Mouse (Mus musculus) splenic B cell, adult 2 months (primary cell): ENCODE measurements around the gene Tceanc2.

ENCODE experiments used
- DNase-seq: peaks from one replicate; pipeline ENCODE4 v3.0.0-alpha.2; 2011; ENCODE audit warnings: low read depth, low spot score
- H3K27me3 ChIP-seq: 2 replicates; pipeline ENCODE4 v1.6.1; 2012; ENCODE audit warnings: mild to moderate bottlenecking, low read length, moderate library complexity, mixed read lengths; ENCODE audit not compliant: control insufficient read depth, poor library complexity, insufficient read depth, severe bottlenecking
- H3K36me3 ChIP-seq: 2 replicates; pipeline ENCODE4 v1.6.1; 2012; ENCODE audit warnings: mild to moderate bottlenecking, low read length, moderate library complexity, mixed read lengths; ENCODE audit not compliant: control insufficient read depth, poor library complexity, insufficient read depth, severe bottlenecking

Tceanc2 gene

DNA sequence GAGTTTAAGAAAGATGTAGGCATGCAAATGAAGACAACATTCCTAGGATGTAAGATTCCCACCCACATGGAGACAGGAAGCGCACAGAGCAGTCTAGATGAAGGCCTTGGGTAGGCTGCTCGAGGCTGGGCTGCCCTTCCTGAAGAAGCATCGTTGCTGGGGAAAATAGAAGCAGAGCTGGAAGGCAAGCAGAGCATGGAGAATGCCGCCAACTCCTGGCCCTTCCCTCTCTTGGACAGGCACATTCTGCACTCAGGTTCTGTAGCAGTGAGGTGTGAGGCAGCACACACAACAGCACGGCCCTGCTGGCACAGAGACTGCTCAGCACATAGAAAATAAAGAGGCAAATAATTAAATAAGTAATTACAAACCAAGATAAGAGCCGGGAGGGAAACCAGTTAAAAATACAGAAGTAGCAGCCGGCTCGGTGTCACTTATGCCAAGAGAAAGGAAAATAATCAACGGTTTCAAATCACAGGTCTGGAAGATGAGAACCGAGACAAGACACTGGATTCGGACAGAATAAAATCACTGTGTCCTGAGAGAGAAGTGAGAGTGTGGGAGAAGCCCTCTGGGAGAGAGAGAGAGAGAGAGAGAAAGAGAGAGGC is 19.6 kb downstream of the Tceanc2 start:
- H3K36me3 ChIP-seq, result no peaks in the 10 kb centered on the region; the same call in 1 of the 2 replicates
- no peak for DNase-seq
- no peaks in the 10 kb centered on the region for H3K27me3 ChIP-seq

DNA sequence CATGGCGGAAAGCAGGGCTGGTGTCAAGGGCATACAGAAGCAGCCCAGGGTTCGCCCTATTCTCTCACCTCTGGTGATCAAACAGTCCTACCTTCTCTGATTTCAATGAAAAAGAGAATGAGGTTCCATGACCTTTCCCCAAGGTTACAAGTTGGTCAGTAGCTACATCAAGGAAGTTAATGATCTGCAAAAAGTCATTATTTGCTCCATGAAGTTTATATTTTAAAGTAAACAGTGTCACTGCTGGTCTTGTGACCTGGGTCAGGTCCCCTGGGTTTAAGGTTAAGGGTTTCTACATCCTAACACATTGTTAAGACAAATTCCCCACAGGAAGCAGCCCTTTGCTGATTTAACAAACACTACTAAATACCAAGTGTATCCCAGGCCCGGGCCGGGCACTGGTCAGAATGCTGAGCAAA is 21.9 kb downstream of the Tceanc2 start:
- Histone ChIP-seq H3K36me3 (no peaks in the 10 kb centered on the region; the same call in none of the 2 replicates), H3K27me3 (no peaks in the 10 kb centered on the region)
- no peak for DNase-seq

DNA sequence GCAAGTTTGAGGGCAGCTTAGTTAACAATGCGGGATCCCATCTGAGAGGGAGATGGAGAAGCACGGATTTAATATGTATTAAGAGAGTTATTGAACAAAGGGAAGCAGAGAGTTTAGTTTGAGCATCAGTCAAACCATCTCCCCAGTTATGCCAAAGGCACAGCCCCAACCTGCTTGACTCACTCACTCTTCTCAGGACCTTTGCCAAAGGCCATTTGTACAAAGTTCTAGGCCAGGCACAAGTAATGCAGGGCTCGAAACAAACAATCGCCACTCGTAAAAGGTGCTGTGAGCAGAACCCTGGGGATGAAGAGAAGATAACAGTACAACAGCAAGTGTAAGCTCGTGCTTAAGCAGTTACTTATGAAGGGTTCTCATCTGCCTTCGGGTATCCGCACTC is 26.3 kb downstream of the Tceanc2 start:
- Histone ChIP-seq H3K36me3 (peaks cover 5% of the 10 kb centered on the region), H3K27me3 (no peaks in the 10 kb centered on the region)
- no peak for DNase-seq

DNA sequence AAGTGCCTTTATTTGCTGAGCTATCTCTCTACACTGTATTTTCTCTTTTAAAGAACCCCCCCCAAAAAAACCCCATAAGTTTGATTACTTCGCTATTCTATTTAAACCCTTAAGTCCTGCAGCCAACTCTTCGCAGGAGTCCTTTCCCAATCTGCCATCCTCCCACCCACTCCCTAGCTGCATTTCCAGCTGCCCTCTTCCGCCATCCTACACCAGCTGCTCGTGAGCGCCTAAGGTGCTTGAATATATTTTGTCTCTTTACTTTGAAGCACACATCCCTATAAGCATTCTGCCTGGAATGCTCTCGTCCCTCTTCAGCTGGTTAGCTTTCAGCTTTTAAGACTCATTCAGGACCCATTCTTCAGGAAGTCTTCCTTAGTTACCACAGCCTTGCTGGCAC is 27.9 kb downstream of the Tceanc2 start:
- peaks cover 6% of the 10 kb centered on the region for H3K36me3 ChIP-seq
- no peaks in the 10 kb centered on the region for H3K27me3 ChIP-seq
- DNase-seq, result no peak

DNA sequence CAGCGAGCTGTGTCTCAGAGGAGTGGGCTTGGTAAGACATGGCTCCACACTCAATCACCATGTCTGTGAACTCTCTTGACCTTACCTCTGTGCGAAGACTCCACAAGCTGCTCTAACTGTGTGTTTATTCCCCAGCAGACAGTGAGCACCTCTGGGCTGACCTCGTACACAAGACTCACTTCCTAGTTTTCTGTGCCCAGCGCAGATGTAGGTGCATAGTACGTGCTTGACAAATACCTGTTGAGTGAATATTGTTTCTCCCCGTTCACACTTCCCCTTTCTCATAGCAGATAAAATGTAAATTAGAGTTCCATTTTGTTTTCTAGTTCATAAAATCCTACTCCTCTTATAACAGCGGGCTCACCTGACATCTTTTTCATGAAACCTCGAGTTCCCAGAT is 35.4 kb downstream of the Tceanc2 start:
- peaks cover 18% of the 10 kb centered on the region for H3K36me3 ChIP-seq
- peak; percentile 10 for DNase-seq

DNA sequence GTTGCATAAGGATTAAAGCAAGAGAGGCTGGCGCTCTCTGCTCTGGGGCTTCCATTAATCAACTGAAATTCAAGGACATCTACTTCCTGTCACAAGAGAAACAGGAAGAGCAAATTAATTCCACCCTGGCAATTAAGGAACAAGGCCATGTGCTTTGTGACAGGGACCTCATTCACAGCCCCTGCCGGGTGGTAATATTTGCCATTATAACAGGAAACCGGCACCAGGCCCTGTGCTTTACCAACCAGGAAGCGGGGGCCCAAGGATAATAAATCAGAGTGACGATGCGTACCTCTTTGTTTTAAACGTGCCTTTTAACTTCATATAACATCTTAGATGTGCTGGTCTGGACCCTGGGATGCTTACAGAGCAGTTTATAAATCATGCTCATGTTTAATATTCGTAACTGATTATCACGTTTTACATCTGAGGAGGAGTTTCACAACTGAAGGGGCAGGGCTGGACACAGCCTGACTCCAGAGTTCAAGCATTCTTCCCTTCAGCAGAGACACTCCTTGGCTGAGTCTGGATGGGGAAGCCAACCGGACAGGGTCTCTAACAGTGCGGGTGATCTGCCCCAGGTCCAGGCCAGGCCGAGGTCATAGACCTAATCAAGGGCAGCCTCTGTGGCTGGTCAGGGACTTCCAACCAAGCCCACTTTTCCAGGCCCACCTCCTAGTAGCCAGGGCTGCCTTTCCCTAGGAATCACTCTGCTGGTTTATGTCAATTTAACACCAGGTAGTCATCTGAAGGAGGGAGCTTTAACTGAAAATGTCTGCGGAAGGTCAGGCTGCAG is 38.9 kb downstream of the Tceanc2 start:
- no peaks in the 10 kb centered on the region for H3K27me3 ChIP-seq

More for the DNA sequence above, 35.4 kb downstream of the Tceanc2 start:
- H3K27me3 ChIP-seq, result no peaks in the 10 kb centered on the region

DNA sequence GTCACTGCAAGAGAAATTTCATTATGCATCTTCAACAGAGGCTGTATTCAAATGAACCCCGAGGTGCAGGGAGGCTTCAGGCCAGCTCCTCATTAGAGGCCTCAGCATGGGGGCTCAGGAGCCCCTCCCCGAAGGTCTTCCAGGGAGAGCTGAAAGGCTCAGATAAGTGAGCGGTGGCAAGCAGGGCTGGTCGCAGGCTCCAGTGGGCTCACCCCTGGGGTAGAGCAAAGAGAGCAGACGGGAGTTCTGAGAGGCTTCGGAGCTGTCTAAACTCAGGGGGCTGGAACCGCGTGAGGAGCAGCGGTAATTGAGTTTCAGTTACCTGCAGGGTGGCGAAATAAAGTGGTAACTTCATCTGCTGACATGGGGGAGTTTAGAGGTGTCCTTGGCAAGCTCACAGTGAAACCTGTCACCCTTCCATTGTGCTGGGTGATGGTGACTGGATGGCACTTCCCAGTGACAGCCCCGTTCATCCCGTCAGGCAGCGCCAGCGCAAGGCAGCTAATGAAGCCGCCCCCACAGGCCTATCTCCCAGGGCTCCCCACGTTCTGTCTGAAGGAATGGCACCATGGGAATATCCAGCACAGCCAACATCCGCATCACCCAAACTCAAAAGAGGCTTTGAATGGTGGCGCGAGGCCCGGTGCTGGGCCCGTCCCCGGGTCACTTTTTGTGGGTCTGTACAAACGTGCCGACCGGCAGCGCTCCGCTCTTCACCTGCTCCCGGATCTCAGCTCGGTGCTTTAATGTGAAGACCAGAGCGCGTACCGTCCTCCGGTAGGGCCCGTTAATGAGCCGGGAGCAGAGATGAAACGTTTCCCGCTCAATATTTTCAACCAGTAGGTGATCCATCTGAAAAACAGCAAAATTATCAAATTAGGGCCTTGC is 39.7 kb downstream of the Tceanc2 start:
- no peak for DNase-seq
- Histone ChIP-seq H3K36me3 (peaks cover 10% of the 10 kb centered on the region), H3K27me3 (no peaks in the 10 kb centered on the region)

More for the DNA sequence above, 38.9 kb downstream of the Tceanc2 start:
- peaks cover 16% of the 10 kb centered on the region for H3K36me3 ChIP-seq
- DNase-seq, result no peak

DNA sequence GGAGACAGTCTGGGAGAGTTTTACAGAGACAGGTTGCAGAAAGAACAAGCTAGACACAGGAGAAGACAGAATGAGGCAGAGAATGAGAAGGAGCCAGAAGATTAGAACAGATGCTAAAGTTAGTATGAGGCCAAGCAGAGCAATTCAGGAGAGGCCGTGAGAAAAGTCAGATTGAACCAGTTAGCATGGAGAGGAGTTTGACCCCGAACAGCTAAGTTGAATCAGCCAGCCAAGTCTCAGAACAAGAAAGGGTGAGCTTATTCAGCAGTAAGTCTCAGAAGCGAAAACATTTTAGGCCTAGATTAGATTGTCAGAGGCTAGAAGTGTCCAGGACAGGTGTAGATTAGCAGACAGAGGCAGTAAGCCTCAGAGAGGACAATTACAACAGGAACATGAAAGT is 42.4 kb downstream of the Tceanc2 start:
- H3K36me3 ChIP-seq, result peaks cover 9% of the 10 kb centered on the region
- DNase-seq, result no peak
- H3K27me3 ChIP-seq, result no peaks in the 10 kb centered on the region

DNA sequence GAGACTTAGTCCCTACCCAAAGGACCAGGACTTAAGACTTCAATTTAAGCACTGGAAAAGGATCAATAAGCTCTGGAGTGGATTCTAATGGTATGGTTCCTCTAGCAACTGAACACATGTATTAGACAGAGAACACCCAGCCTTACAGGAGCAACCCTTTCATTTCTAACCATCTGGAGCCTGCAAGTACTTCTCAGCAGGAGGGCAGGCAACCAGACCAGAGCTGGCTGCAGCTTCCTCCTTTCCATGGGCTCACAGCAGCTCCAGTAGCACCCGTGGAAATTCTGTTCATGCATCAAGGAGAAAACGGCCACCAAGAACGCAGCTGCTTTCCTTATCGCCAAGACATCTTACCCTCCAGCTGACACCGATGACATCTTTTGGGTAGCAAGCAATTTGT is 43.3 kb downstream of the Tceanc2 start:
- Histone ChIP-seq H3K27me3 (no peaks in the 10 kb centered on the region), H3K36me3 (peaks cover 7% of the 10 kb centered on the region)
- DNase-seq, result no peak

DNA sequence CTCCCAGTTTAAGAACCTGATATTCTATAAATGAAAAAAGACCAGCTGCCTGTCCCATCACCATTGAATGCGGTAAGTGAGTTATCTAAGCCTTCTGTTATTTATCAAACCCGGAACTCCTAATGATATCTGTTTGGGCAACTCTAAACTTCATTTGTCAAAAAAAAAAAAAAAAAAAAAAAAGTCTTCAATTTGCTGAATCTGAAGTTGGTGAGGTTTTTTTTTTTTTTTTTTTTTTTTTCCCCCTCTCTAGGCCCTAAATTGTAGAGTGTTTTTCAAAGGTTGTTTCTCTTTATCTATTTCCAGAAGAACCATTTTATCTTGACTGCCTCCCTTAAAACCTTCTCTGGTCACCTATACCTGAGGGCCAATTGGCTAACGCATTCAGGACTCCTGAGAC is 44.0 kb downstream of the Tceanc2 start:
- no peaks in the 10 kb centered on the region for H3K27me3 ChIP-seq
- no peak for DNase-seq
- H3K36me3 ChIP-seq, result peaks cover 7% of the 10 kb centered on the region

DNA sequence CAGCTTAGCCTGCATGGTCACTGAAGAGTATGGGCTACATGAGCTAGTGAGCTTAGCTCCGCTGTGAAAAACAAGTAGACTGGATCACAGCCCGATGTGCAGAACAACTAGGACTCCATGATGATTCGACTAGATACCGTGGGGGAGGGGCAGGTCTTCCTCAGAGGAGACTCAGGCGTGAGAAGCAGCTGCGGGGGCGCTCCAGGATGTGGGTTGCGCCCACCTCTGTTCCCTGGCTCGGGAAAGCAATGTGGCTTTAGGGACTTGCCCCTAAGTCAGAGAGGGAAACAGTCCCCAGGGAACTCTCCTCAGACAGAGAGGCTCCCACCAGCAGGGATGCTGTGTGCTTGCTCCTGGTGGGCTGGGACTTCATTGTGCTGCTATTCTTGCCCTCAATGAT is 48.4 kb downstream of the Tceanc2 start:
- H3K27me3 ChIP-seq, result no peaks in the 10 kb centered on the region; the same call in 1 of the 2 replicates
- no peak for DNase-seq
- no peaks in the 10 kb centered on the region for H3K36me3 ChIP-seq

DNA sequence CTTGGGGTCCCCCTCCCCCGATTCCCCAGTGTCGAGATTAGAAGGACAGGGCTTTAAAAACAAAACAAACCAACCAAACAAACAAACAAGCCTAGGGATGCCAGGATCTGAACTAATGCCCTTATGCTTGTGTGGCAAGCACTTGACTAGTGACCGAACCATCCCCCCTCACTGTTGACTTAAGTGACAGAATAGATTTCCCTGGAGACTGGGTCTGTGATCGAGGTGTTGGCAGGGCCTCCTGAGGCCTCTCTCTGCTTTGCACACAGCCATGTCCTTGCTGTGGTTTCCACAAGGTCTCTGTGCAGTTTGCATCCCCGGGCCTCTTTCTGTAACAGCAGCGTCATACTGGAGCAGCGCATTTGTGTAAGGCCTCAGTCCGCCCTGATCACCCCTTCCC is 49.5 kb downstream of the Tceanc2 start:
- H3K27me3 ChIP-seq, result no peaks in the 10 kb centered on the region; the same call in 1 of the 2 replicates
- no peaks in the 10 kb centered on the region for H3K36me3 ChIP-seq
- no peak for DNase-seq

DNA sequence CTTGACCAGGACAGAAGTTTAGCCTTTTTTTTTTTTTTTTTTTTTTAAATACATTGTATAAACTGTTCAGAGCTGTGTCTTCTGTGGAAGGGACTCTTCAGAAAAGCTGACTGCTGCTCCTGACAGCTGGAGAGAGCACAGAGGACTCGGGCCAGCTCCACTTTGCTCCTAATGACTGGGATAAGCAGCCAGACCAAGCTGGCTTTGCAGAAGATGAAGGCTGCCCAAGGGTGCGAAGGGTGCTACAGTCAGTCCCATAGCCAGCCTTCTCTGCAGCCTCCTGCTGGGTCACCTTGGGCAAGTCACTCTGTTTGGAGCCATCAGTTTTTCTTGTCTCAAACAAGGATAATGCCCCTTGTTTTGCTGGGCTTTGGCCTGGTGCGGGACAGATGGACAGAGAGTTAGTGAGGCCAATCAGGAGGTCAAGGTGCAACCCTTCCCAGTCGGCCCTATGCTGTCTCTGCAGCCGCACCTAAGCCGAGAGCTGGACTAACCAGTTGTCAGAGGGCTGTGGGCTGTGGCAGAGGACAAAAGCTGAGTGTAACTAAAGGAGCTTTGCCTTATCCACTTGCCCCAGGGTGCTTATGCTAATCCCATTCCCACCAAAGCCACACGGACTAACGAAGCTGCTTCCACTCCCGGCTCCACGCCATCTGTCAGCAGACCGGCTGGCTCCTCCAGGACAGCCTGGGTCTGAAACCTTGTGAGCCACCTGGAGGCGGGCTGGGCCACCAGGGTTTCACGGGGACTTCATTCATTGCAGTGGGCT is 50.8 kb downstream of the Tceanc2 start:
- no peak for DNase-seq
- H3K27me3 ChIP-seq, result no peaks in the 10 kb centered on the region; the same call in 1 of the 2 replicates

DNA sequence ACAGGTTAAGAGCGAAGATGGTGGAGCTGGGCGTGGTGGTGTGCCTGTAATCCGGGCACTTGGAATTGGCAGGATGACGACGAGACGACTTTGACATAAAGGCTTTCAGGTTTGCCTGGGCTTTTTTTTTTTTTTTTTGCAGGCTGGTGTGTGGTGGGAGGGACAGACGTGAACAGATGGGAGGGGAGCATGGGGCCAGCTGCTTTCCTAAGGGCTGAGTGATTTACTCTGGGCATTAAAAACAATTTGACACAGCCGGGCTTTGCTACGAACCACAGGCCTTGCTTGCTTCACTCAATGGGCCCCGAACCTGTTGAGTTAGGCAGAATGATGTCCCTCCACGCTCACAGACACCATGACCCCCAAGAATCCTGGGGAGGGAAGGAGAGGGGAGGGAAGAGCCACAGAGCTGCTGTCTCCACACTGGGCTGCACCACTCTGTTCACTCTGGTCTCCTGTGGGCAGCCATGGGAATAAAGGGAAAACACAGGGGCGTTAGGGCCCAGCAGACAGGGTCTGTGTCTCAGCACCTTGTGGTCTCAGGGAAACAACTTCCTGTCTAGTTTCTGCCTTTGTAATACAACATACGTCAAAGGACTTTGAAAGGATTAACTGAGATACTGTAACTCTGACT is 51.9 kb downstream of the Tceanc2 start:
- no peaks in the 10 kb centered on the region; the same call in 1 of the 2 replicates for H3K27me3 ChIP-seq
- H3K36me3 ChIP-seq, result no peaks in the 10 kb centered on the region
- no peak for DNase-seq

More for the DNA sequence above, 50.8 kb downstream of the Tceanc2 start:
- no peaks in the 10 kb centered on the region for H3K36me3 ChIP-seq
